Mouse (Mus musculus): ENCODE data around the gene Unc13d. TPM values are rescaled to one million over a fixed set of nuclear protein-coding genes. Genes with fewer than 3 reads are reported as not detected.
"Not testable (repeated sequence)": the region's sequence is repeated elsewhere in the genome, so short reads cannot be mapped to it uniquely, and the experiment has no call there.

Unc13d gene
- polyA plus RNA-seq, 1 experiment from 2014 or later: 1.1 TPM

- Histone ChIP-seq H3K27me3 (replicated peaks; ENCODE audit: control insufficient read depth, insufficient read depth, low read length) (no peaks in the 10 kb centered on the region), H3K4me2 (replicated peaks; ENCODE audit: low read depth) (no peak overlapping the region), H3K36me3 (ENCODE audit: control insufficient read depth, insufficient read depth) (no peaks in the 10 kb centered on the region), H3K9me3 (ENCODE audit: control insufficient read depth) (0 out of 2 replicates have a peak, but pooled peaks cover 2% of the 10 kb centered on the region), H3K27ac (ENCODE audit: low read depth, low read length) (0 out of 2 replicates have a peak overlapping the region, but pooled peaks have one; percentile 11), H3K9ac (ENCODE audit: low read depth, low read length) (no peak overlapping the region), H3K4me1 (replicated peaks; ENCODE audit: control insufficient read depth, insufficient read depth, low read length) (peaks cover 17% of the 10 kb centered on the region), H3K4me3 (ENCODE audit: low read depth, low read length) (no peak overlapping the region)
- 86% methylated on average over 5 of the region's 5 CpGs for WGBS
- TF ChIP-seq CTCF (IDR thresholded peaks at IDR 0.05; ENCODE audit: low read depth): peak; percentile 69
- ATAC-seq: no peak
These were observed 18.7 kb upstream of the Unc13d start for GRCm38 (mm10) chr11:116096213-116097108.

GRCm38 (mm10) chr11:116095573-116095972 lies 17.8 kb upstream of the Unc13d start:
- Histone ChIP-seq H3K4me2 (replicated peaks; ENCODE audit: low read depth) (no peak overlapping the region), H3K27ac (ENCODE audit: low read depth, low read length) (no peak overlapping the region), H3K4me1 (replicated peaks; ENCODE audit: control insufficient read depth, insufficient read depth, low read length) (peaks cover 9% of the 10 kb centered on the region), H3K9me3 (ENCODE audit: control insufficient read depth) (0 out of 2 replicates have a peak, but pooled peaks cover 2% of the 10 kb centered on the region), H3K4me3 (ENCODE audit: low read depth, low read length) (no peak overlapping the region), H3K9ac (ENCODE audit: low read depth, low read length) (no peak overlapping the region), H3K27me3 (replicated peaks; ENCODE audit: control insufficient read depth, insufficient read depth, low read length) (no peaks in the 10 kb centered on the region), H3K36me3 (ENCODE audit: control insufficient read depth, insufficient read depth) (no peaks in the 10 kb centered on the region)
- 50% methylated on average over 3 of the region's 3 CpGs for WGBS
- ATAC-seq: no peak
- TF ChIP-seq CTCF (IDR thresholded peaks at IDR 0.05; ENCODE audit: low read depth): no peak

GRCm38 (mm10) chr11:116093771-116094565 lies 16.2 kb upstream of the Unc13d start:
- Histone ChIP-seq H3K36me3 (ENCODE audit: control insufficient read depth, insufficient read depth) (no peaks in the 10 kb centered on the region), H3K27ac (ENCODE audit: low read depth, low read length) (no peak overlapping the region), H3K27me3 (replicated peaks; ENCODE audit: control insufficient read depth, insufficient read depth, low read length) (no peaks in the 10 kb centered on the region), H3K9ac (ENCODE audit: low read depth, low read length) (no peak overlapping the region), H3K4me1 (replicated peaks; ENCODE audit: control insufficient read depth, insufficient read depth, low read length) (peaks cover 2% of the 10 kb centered on the region; the same call in 1 of the 2 replicates), H3K9me3 (ENCODE audit: control insufficient read depth) (0 out of 2 replicates have a peak, but pooled peaks cover 2% of the 10 kb centered on the region), H3K4me3 (ENCODE audit: low read depth, low read length) (no peak overlapping the region), H3K4me2 (replicated peaks; ENCODE audit: low read depth) (no peak overlapping the region)
- TF ChIP-seq CTCF (IDR thresholded peaks at IDR 0.05; ENCODE audit: low read depth): no peak
- 48% methylated on average over 16 of the region's 16 CpGs for WGBS
- no peak for ATAC-seq

- H3K27me3 ChIP-seq (replicated peaks; ENCODE audit: control insufficient read depth, insufficient read depth, low read length); ATAC-seq; H3K4me2 ChIP-seq (replicated peaks; ENCODE audit: low read depth); H3K9ac ChIP-seq (ENCODE audit: low read depth, low read length); H3K27ac ChIP-seq (ENCODE audit: low read depth, low read length); H3K9me3 ChIP-seq (ENCODE audit: control insufficient read depth); H3K4me1 ChIP-seq (replicated peaks; ENCODE audit: control insufficient read depth, insufficient read depth, low read length); H3K36me3 ChIP-seq (ENCODE audit: control insufficient read depth, insufficient read depth); H3K4me3 ChIP-seq (ENCODE audit: low read depth, low read length): not testable (repeated sequence)
- WGBS: 90% methylated on average over 6 of the region's 6 CpGs
These were observed 15.2 kb upstream of the Unc13d start for GRCm38 (mm10) chr11:116092959-116093358.

- no peak overlapping the region for H3K4me2 ChIP-seq (replicated peaks; ENCODE audit: low read depth)
- H3K36me3 ChIP-seq (ENCODE audit: control insufficient read depth, insufficient read depth): no peaks in the 10 kb centered on the region
- ATAC-seq: no peak
- H3K4me1 ChIP-seq (replicated peaks; ENCODE audit: control insufficient read depth, insufficient read depth, low read length): no peaks in the 10 kb centered on the region
- no peak for TF ChIP-seq CTCF (IDR thresholded peaks at IDR 0.05; ENCODE audit: low read depth)
- no peak overlapping the region for H3K27ac ChIP-seq (ENCODE audit: low read depth, low read length)
- no peak overlapping the region for H3K4me3 ChIP-seq (ENCODE audit: low read depth, low read length)
- no peak overlapping the region for H3K9ac ChIP-seq (ENCODE audit: low read depth, low read length)
- 0 out of 2 replicates have a peak, but pooled peaks cover under 1% of the 10 kb centered on the region for H3K9me3 ChIP-seq (ENCODE audit: control insufficient read depth)
- H3K27me3 ChIP-seq (replicated peaks; ENCODE audit: control insufficient read depth, insufficient read depth, low read length): no peaks in the 10 kb centered on the region
- WGBS: 91% methylated on average over 6 of the region's 6 CpGs
These were observed 13.8 kb upstream of the Unc13d start for GRCm38 (mm10) chr11:116091591-116091990.

GRCm38 (mm10) chr11:116089545-116089944 lies 11.8 kb upstream of the Unc13d start:
- H3K27me3 ChIP-seq (replicated peaks; ENCODE audit: control insufficient read depth, insufficient read depth, low read length): no peaks in the 10 kb centered on the region
- H3K9me3 ChIP-seq (ENCODE audit: control insufficient read depth): no peaks in the 10 kb centered on the region
- no peak overlapping the region for H3K27ac ChIP-seq (ENCODE audit: low read depth, low read length)
- no peak for TF ChIP-seq CTCF (IDR thresholded peaks at IDR 0.05; ENCODE audit: low read depth)
- H3K4me2 ChIP-seq (replicated peaks; ENCODE audit: low read depth): no peak overlapping the region
- no peak overlapping the region for H3K9ac ChIP-seq (ENCODE audit: low read depth, low read length)
- no peak for ATAC-seq
- 89% methylated on average over 6 of the region's 6 CpGs for WGBS
- H3K4me3 ChIP-seq (ENCODE audit: low read depth, low read length): no peak overlapping the region
- no peaks in the 10 kb centered on the region for H3K4me1 ChIP-seq (replicated peaks; ENCODE audit: control insufficient read depth, insufficient read depth, low read length)
- no peaks in the 10 kb centered on the region; the same call in 1 of the 2 replicates for H3K36me3 ChIP-seq (ENCODE audit: control insufficient read depth, insufficient read depth)

All from intestine, postnatal 0 days (tissue).